Mouse (Mus musculus) forebrain, embryonic 15.5 days (tissue): ENCODE measurements around the gene Clip3. TPM values are rescaled to one million over a fixed set of nuclear protein-coding genes. Genes with fewer than 3 reads are reported as not detected.

ENCODE experiments used
- ATAC-seq: fragments of 200-750 bp; cut with Nextera tagmentation; replicated peaks from 2 replicates; pipeline ENCODE4 v1.8.0; 2017; ENCODE audit warnings: mild to moderate bottlenecking, moderate TSS enrichment, moderate library complexity
- H3K27ac ChIP-seq: fragments of 300-500 bp; sonication (generic); replicated peaks from 2 replicates; pipeline ENCODE4 v1.5.1; 2015; ENCODE audit warnings: mild to moderate bottlenecking, inconsistent platforms
- H3K27me3 ChIP-seq: fragments of 300-500 bp; sonication (generic); 2 replicates; pipeline ENCODE4 v1.6.1; 2015; ENCODE audit warnings: inconsistent platforms
- H3K36me3 ChIP-seq: fragments of 300-500 bp; sonication (generic); 2 replicates; pipeline ENCODE4 v1.6.1; 2015; ENCODE audit warnings: mild to moderate bottlenecking, inconsistent platforms
- H3K4me1 ChIP-seq: fragments of 300-500 bp; sonication (generic); 2 replicates; pipeline ENCODE4 v1.6.1; 2015; ENCODE audit warnings: inconsistent platforms
- H3K4me2 ChIP-seq: fragments of 300-500 bp; sonication (generic); replicated peaks from 2 replicates; pipeline ENCODE4 v1.6.1; 2015; ENCODE audit warnings: mild to moderate bottlenecking, inconsistent platforms
- H3K4me3 ChIP-seq: fragments of 300-500 bp; sonication (generic); 2 replicates; pipeline ENCODE4 v1.5.1; 2015; ENCODE audit warnings: mild to moderate bottlenecking, inconsistent platforms
- H3K9ac ChIP-seq: fragments of 300-500 bp; sonication (generic); replicated peaks from 2 replicates; pipeline ENCODE4 v1.6.1; 2015; ENCODE audit warnings: mild to moderate bottlenecking, inconsistent platforms
- H3K9me3 ChIP-seq: fragments of 300-500 bp; sonication (generic); 2 replicates; pipeline ENCODE4 v1.6.1; 2016; ENCODE audit warnings: inconsistent platforms
- WGBS: fragments of 180-500 bp; shearing (Covaris S2); methylation state at CpG from one replicate; pipeline ENCODE4 v1.1.7; 2015; ENCODE audit warnings: mixed read lengths; 5-methylcytosine and 5-hydroxymethylcytosine counted together
- polyA plus RNA-seq: library from polyadenylated mRNA; unstranded; fragments of >200 nt; fragmentation: Nextera tagmentation; extraction: Ambion mirVana; gene quantifications from 2 replicates; pipeline ENCODE4 v1.2.1, GENCODE M21; 2015

The Clip3 gene
- polyA plus RNA-seq, 1 experiment from 2014 or later = 117 TPM

- under 1% methylated on average over 63 of the region's 63 CpGs for WGBS
- Histone ChIP-seq H3K9me3 (no peaks in the 10 kb centered on the region), H3K27ac (peak within 1 kb of the TSS; percentile 90), H3K4me3 (peak within 1 kb of the TSS; percentile 100), H3K4me2 (peak within 1 kb of the TSS; percentile 75), H3K36me3 (no peaks in the 10 kb centered on the region), H3K4me1 (peaks cover 19% of the 10 kb centered on the region), H3K27me3 (no peaks in the 10 kb centered on the region), H3K9ac (peak within 1 kb of the TSS; percentile 97)
- peak; percentile 68 for ATAC-seq
Measured at GRCm38 (mm10) chr7:30321539-30322284, 30.2 kb downstream of the Clip3 start, which contains the start of gene E130208F15Rik. Gene E130208F15Rik (plus strand): TSS chr7:30321740.

GRCm38 (mm10) chr7:30322285-30322667, 30.7 kb downstream of the Clip3 start:
- Histone ChIP-seq H3K9me3 (no peaks in the 10 kb centered on the region), H3K27me3 (no peaks in the 10 kb centered on the region), H3K4me1 (peaks cover 19% of the 10 kb centered on the region), H3K27ac (peak overlapping the region; percentile 90), H3K9ac (peak overlapping the region; percentile 97), H3K4me3 (peak overlapping the region; percentile 100), H3K4me2 (peak overlapping the region; percentile 75), H3K36me3 (no peaks in the 10 kb centered on the region)
- WGBS = 1% methylated on average over 20 of the region's 20 CpGs
- ATAC-seq = peak; percentile 99

DNA sequence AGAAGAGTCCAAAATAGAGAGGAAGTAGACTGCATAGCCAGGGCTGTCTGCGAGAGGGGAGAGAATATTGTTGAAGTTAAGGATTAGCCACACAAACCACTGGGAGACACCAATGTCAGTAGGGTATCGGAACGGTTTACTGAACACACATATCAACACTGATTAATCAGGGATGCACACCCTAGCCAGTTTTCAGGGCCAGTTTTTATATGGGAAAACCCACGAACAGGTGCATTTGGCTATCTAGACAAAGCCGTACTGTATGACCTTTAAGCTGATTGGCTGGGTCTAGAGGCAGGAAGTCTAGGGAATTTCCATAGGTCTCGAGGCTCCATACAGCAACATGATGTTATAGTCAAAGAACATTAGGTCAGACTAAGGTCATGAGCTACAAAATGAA, 31.3 kb downstream of the Clip3 start:
- ATAC-seq = peak; percentile 0; the same call in 1 of the 2 replicates
- peak overlapping the region; percentile 75 for H3K4me2 ChIP-seq
- peak overlapping the region; percentile 100 for H3K4me3 ChIP-seq
- H3K9ac ChIP-seq = peak overlapping the region; percentile 43; the same call in 1 of the 2 replicates
- no peaks in the 10 kb centered on the region for H3K9me3 ChIP-seq
- no peaks in the 10 kb centered on the region for H3K36me3 ChIP-seq
- H3K27me3 ChIP-seq = no peaks in the 10 kb centered on the region
- H3K4me1 ChIP-seq = peaks cover 19% of the 10 kb centered on the region
- no peak overlapping the region for H3K27ac ChIP-seq
- WGBS = 31% methylated on average over 6 of the region's 6 CpGs

DNA sequence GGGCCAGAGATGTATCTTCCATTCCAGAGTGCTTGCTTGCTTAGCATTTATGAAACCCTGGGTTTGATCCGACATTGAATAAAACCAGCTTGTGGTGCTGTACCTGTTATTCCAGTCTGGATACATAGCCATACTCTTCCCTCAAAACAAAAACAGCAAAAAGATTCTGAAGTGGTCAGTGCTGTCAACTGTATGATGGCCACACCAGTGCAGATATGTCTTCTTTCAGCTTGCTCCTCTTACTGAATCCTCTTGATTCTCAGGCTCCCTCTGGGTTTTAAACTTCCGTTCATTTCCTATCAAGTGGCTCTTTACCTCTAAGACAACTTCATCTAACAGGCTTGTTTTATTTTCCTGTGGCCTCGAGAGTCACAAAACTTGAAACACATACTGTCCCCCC, 32.3 kb downstream of the Clip3 start, which contains the start of gene Sdhaf1:
Sdhaf1 (minus strand) TSS at position 101 of the 400 bp plus-strand sequence.
- no peaks in the 10 kb centered on the region for H3K27me3 ChIP-seq
- peaks cover 19% of the 10 kb centered on the region for H3K4me1 ChIP-seq
- H3K9me3 ChIP-seq = no peaks in the 10 kb centered on the region
- peak within 1 kb of the TSS; percentile 43; the same call in 1 of the 2 replicates for H3K9ac ChIP-seq
- peak within 1 kb of the TSS; percentile 75 for H3K4me2 ChIP-seq
- WGBS = 80% methylated on average over 3 of the region's 3 CpGs
- no peak within 1 kb of the TSS for H3K27ac ChIP-seq
- peak within 1 kb of the TSS; percentile 100 for H3K4me3 ChIP-seq
- H3K36me3 ChIP-seq = no peaks in the 10 kb centered on the region
- ATAC-seq = no peak

DNA sequence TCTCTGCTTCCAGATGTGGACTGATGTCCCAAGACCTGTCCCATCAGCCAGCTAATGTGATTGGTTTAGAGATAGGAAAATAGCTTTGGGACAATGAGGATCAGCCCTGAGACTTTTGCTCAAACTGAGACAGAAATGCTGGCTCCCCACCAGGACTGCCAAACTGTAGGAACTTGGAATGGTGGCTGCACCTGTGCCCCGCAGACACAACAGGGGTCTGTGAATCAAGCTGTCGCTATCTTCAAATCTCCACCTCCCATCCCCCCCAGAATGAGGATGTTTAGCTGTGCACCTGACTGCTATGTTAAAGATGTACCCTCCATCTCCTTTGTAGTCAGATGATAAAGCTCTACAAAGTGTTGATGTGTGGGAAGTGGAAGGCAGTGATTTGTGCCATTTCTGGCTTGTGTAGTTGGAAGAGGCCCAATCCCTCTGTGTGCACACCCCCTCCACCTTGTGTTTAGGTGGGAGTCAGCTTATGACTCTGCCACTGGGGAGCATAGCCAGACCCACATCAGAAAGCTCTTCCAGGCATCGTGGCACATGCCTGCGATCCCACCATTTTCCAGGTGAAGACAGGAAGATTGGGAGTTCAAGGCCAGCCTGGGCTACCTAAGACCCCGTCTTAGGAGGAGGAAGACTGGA, 32.9 kb downstream of the Clip3 start:
- no peaks in the 10 kb centered on the region for H3K36me3 ChIP-seq
- no peak overlapping the region for H3K9ac ChIP-seq
- no peak overlapping the region for H3K4me3 ChIP-seq
- ATAC-seq = no peak
- H3K4me1 ChIP-seq = peaks cover 19% of the 10 kb centered on the region
- H3K27me3 ChIP-seq = no peaks in the 10 kb centered on the region
- no peaks in the 10 kb centered on the region for H3K9me3 ChIP-seq
- WGBS = 84% methylated on average over 5 of the region's 5 CpGs
- H3K4me2 ChIP-seq = no peak overlapping the region
- H3K27ac ChIP-seq = no peak overlapping the region

- Histone ChIP-seq H3K4me2 (no peak overlapping the region), H3K27ac (no peak overlapping the region), H3K4me1 (peaks cover 19% of the 10 kb centered on the region), H3K27me3 (no peaks in the 10 kb centered on the region), H3K4me3 (no peak overlapping the region), H3K9me3 (no peaks in the 10 kb centered on the region), H3K36me3 (no peaks in the 10 kb centered on the region), H3K9ac (no peak overlapping the region)
- WGBS = 33% methylated on average over 2 of the region's 2 CpGs
- ATAC-seq = no peak
Measured at GRCm38 (mm10) chr7:30325364-30325763, 33.8 kb downstream of the Clip3 start.

GRCm38 (mm10) chr7:30326427-30326826, 34.9 kb downstream of the Clip3 start:
- Histone ChIP-seq H3K4me3 (no peak overlapping the region), H3K27ac (no peak overlapping the region), H3K36me3 (no peaks in the 10 kb centered on the region), H3K4me2 (no peak overlapping the region), H3K27me3 (no peaks in the 10 kb centered on the region), H3K4me1 (peaks cover 11% of the 10 kb centered on the region), H3K9ac (no peak overlapping the region), H3K9me3 (no peaks in the 10 kb centered on the region)
- no peak for ATAC-seq

- H3K36me3 ChIP-seq = no peaks in the 10 kb centered on the region
- no peaks in the 10 kb centered on the region for H3K9me3 ChIP-seq
- H3K4me2 ChIP-seq = no peak overlapping the region
- no peak overlapping the region for H3K4me3 ChIP-seq
- WGBS = 56% methylated on average over 15 of the region's 15 CpGs
- H3K9ac ChIP-seq = no peak overlapping the region
- ATAC-seq = no peak
- H3K27me3 ChIP-seq = no peaks in the 10 kb centered on the region
- peaks cover 15% of the 10 kb centered on the region for H3K4me1 ChIP-seq
- H3K27ac ChIP-seq = no peak overlapping the region
Measured at GRCm38 (mm10) chr7:30327140-30327539, 35.6 kb downstream of the Clip3 start.

DNA sequence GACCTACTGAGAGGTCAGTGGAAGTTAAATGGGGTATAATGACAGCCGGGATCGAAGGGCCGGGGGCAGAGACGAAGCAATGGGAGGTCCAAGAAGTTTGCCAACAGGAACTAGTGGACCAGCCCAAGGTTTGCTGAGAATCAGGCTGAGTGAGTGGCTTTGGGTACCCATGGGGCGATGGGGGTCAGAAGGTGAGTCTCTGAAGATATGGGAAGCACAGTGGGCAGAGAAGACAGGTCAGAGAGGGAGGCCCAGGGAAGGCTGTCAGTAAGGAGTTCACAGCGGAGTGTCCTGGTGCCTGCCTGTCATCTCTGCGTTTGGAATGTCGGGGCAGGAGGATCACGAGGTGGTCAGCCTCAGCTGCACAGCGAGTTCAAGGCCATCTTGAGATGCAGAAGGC, 36.9 kb downstream of the Clip3 start:
- Histone ChIP-seq H3K9me3 (no peaks in the 10 kb centered on the region), H3K27me3 (no peaks in the 10 kb centered on the region), H3K4me2 (no peak overlapping the region), H3K4me1 (peaks cover 19% of the 10 kb centered on the region), H3K4me3 (no peak overlapping the region), H3K36me3 (no peaks in the 10 kb centered on the region), H3K9ac (no peak overlapping the region), H3K27ac (no peak overlapping the region)
- 50% methylated on average over 10 of the region's 10 CpGs for WGBS
- no peak for ATAC-seq

- Histone ChIP-seq H3K36me3 (no peaks in the 10 kb centered on the region), H3K27ac (0 out of 2 replicates have a peak overlapping the region, but pooled peaks have one; percentile 46), H3K4me2 (peak overlapping the region; percentile 42), H3K27me3 (no peaks in the 10 kb centered on the region; the same call in 1 of the 2 replicates), H3K4me3 (peak overlapping the region; percentile 24), H3K9ac (no peak overlapping the region; the same call in 1 of the 2 replicates), H3K4me1 (peaks cover 48% of the 10 kb centered on the region), H3K9me3 (no peaks in the 10 kb centered on the region)
- WGBS = 2% methylated on average over 13 of the region's 13 CpGs
- ATAC-seq = peak; percentile 94
Measured at GRCm38 (mm10) chr7:30331887-30332286, 40.4 kb downstream of the Clip3 start.

- Histone ChIP-seq H3K4me1 (peaks cover 48% of the 10 kb centered on the region), H3K9ac (no peak overlapping the region), H3K27me3 (no peaks in the 10 kb centered on the region; the same call in 1 of the 2 replicates), H3K4me3 (no peak overlapping the region), H3K4me2 (no peak overlapping the region), H3K9me3 (no peaks in the 10 kb centered on the region), H3K27ac (0 out of 2 replicates have a peak overlapping the region, but pooled peaks have one; percentile 57), H3K36me3 (no peaks in the 10 kb centered on the region)
- no peak for ATAC-seq
- WGBS = 60% methylated on average over 18 of the region's 18 CpGs
Measured at GRCm38 (mm10) chr7:30332622-30333259, 41.2 kb downstream of the Clip3 start.

GRCm38 (mm10) chr7:30333436-30333835, 41.9 kb downstream of the Clip3 start:
- Histone ChIP-seq H3K27me3 (no peaks in the 10 kb centered on the region; the same call in 1 of the 2 replicates), H3K4me3 (no peak overlapping the region), H3K27ac (peak overlapping the region; percentile 57), H3K9me3 (no peaks in the 10 kb centered on the region), H3K9ac (no peak overlapping the region), H3K36me3 (no peaks in the 10 kb centered on the region), H3K4me1 (peaks cover 48% of the 10 kb centered on the region), H3K4me2 (no peak overlapping the region)
- 13% methylated on average over 4 of the region's 4 CpGs for WGBS
- ATAC-seq = peak; percentile 21; the same call in 1 of the 2 replicates
